In the genomic region with DNA sequence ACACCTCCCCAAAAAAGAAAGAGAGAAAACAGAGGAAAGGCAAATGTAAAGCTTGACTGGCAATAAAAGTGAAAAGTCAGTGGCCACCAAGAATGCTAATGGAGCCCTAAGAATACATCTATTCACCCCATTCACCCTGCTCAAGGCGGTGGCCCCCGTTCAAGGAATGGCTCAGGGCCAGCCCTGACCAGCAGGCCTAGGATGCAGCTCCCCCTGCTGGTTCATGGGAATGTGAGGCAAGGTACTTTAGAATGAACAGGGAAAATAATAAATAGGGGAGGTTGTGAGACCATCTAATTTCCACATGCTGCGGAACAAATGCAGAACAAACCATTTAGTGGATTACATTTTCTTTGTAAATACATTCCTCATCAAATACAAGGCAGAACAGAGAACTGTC, we compare ENCODE assay signal across 8 mouse cellular contexts. TPM values are rescaled to one million over a fixed set of nuclear protein-coding genes. Genes with fewer than 3 reads are reported as not detected.
DNase-seq lines count a peak whose midpoint lies in the region; ATAC-seq and TF ChIP-seq lines count a peak whose summit lies in the region.

No protein-coding gene starts in this region.

- POLR2A ChIA-PET in Patski (lab: Charles Lee): interaction anchor here (1.2 kb wide), 1 partner anchor 42 kb away, joined by 3 read pairs; no protein-coding TSS in a partner anchor

- TF ChIP-seq CTCF in Patski (IDR thresholded peaks at IDR 0.05): peak; percentile 83
- peak; percentile 96 for TF ChIP-seq CTCF in stomach, postnatal 0 days (IDR thresholded peaks at IDR 0.05; ENCODE audit: low read depth)

- H3K36me3 ChIP-seq in heart, embryonic 10.5 days: peaks cover 95% of the 10 kb centered on the region
- peaks cover 94% of the 10 kb centered on the region for H3K36me3 ChIP-seq in midbrain, embryonic 13.5 days
- peaks cover 35% of the 10 kb centered on the region for H3K36me3 ChIP-seq in stomach, postnatal 0 days (ENCODE audit: control insufficient read depth, insufficient read depth, low read length)

- ATAC-seq in Patski: no peak
- ATAC-seq in midbrain, embryonic 13.5 days: peak; percentile 60; the same call in 1 of the 2 replicates
- ATAC-seq in stomach, postnatal 0 days (ENCODE audit: low FRiP score, low TSS enrichment): no peak

- CTCF ChIA-PET in Patski (lab: Charles Lee): interaction anchor here (1.0 to 1.8 kb wide), 6 partner anchors 15 to 108 kb away, joined by 3 to 7 read pairs (median 3); a partner anchor contains a TSS

- no peaks in the 10 kb centered on the region for H3K9me3 ChIP-seq in heart, embryonic 10.5 days
- no peaks in the 10 kb centered on the region for H3K9me3 ChIP-seq in midbrain, embryonic 13.5 days
- H3K9me3 ChIP-seq in stomach, postnatal 0 days (ENCODE audit: control insufficient read depth, low read length): no peaks in the 10 kb centered on the region

- no peaks in the 10 kb centered on the region for H3K27me3 ChIP-seq in heart, embryonic 10.5 days (ENCODE audit: insufficient read depth, poor library complexity, severe bottlenecking)
- H3K27me3 ChIP-seq in Patski: no peaks in the 10 kb centered on the region
- H3K27me3 ChIP-seq in midbrain, embryonic 13.5 days: no peaks in the 10 kb centered on the region
- H3K27me3 ChIP-seq in stomach, postnatal 0 days (ENCODE audit: control insufficient read depth, insufficient read depth, low read length): no peaks in the 10 kb centered on the region

- DNase-seq in heart, adult 11 months: peak; percentile 95
- DNase-seq in heart, embryonic 10.5 days (ENCODE audit: low spot score): no peak
- DNase-seq in Patski (ENCODE audit: low read depth, low spot score): no peak
- DNase-seq in embryo, embryonic 10 days (ENCODE audit: low spot score): peak; percentile 80
- peak; percentile 82 for DNase-seq in heart, postnatal 4 days
- peak; percentile 58 to 71 for DNase-seq in layer of hippocampus, postnatal 14 days (ENCODE audit: low spot score in 2 of 2)
- DNase-seq in stomach, postnatal 0 days (ENCODE audit: low spot score): peak; percentile 68

- TF ChIP-seq EP300 in stomach, postnatal 0 days (optimal IDR thresholded peaks at IDR 0.05): no peak

- H3K4me3 ChIP-seq in heart, embryonic 10.5 days: no peak overlapping the region
- H3K4me3 ChIP-seq in midbrain, embryonic 13.5 days (replicated peaks): no peak overlapping the region
- no peak overlapping the region for H3K4me3 ChIP-seq in stomach, postnatal 0 days (ENCODE audit: low read depth, low read length)

- H3K27ac ChIP-seq in heart, embryonic 10.5 days: no peak overlapping the region
- H3K27ac ChIP-seq in midbrain, embryonic 13.5 days: no peak overlapping the region
- 0 out of 2 replicates have a peak overlapping the region, but pooled peaks have one; percentile 35 for H3K27ac ChIP-seq in stomach, postnatal 0 days (replicated peaks)

- peaks cover 24% of the 10 kb centered on the region for H3K4me1 ChIP-seq in heart, embryonic 10.5 days
- no peaks in the 10 kb centered on the region for H3K4me1 ChIP-seq in midbrain, embryonic 13.5 days (replicated peaks)
- no peaks in the 10 kb centered on the region for H3K4me1 ChIP-seq in stomach, postnatal 0 days (replicated peaks; ENCODE audit: control insufficient read depth, insufficient read depth)

- H3K9ac ChIP-seq in midbrain, embryonic 13.5 days (replicated peaks): no peak overlapping the region
- H3K9ac ChIP-seq in stomach, postnatal 0 days (ENCODE audit: low read length): no peak overlapping the region

- WGBS in heart, embryonic 10.5 days: 69% methylated on average over 3 of the region's 3 CpGs
- 41% methylated on average over 3 of the region's 3 CpGs for WGBS in midbrain, embryonic 13.5 days
- WGBS in stomach, postnatal 0 days: 21% methylated on average over 3 of the region's 3 CpGs

- no peak overlapping the region for H3K4me2 ChIP-seq in midbrain, embryonic 13.5 days (replicated peaks)
- no peak overlapping the region for H3K4me2 ChIP-seq in stomach, postnatal 0 days (replicated peaks; ENCODE audit: low read depth)

- in situ Hi-C loops in Patski (cut with MboI; ENCODE audit: low pct_unique_long_range_greater_than_20kb): no loop called here

RNA-seq across cellular contexts. Expression of a gene that starts 20.4 kb away (rescaled TPM):
- not detected in 2 replicates for polyA plus RNA-seq in heart, embryonic 10.5 days (2016; fragmentation: Nextera tagmentation; extraction: Ambion mirVana)
- 0.18 TPM for polyA plus RNA-seq in Patski (2021)
- under 1 TPM; 0.38 TPM for total RNA-seq in heart, postnatal 4 days (2021)
- under 1 TPM; 0.25 to 0.26 TPM for total RNA-seq in layer of hippocampus, postnatal 14 days (2021)
- polyA plus RNA-seq in midbrain, embryonic 13.5 days (2015; fragmentation: Nextera tagmentation; extraction: Ambion mirVana): 0.17 and 0.23 TPM in 2 replicates
- polyA plus RNA-seq in stomach, postnatal 0 days (2015; fragmentation: Nextera tagmentation; extraction: Ambion mirVana): 45.6 and 48.8 TPM in 2 replicates

RNA-seq across cellular contexts. Expression of a gene that starts 43.1 kb away (rescaled TPM):
- 5.7 and 13.7 TPM in 2 replicates for polyA plus RNA-seq in heart, embryonic 10.5 days (2016; fragmentation: Nextera tagmentation; extraction: Ambion mirVana)
- 1.5 TPM for polyA plus RNA-seq in Patski (2021)
- total RNA-seq in heart, postnatal 4 days (2021): 10 to 100 TPM; 51.5 to 52.3 TPM
- total RNA-seq in layer of hippocampus, postnatal 14 days (2021): 10 to 100 TPM; 15.3 to 15.9 TPM
- 9.7 and 13.2 TPM in 2 replicates for polyA plus RNA-seq in midbrain, embryonic 13.5 days (2015; fragmentation: Nextera tagmentation; extraction: Ambion mirVana)
- 3.9 and 4.0 TPM in 2 replicates for polyA plus RNA-seq in stomach, postnatal 0 days (2015; fragmentation: Nextera tagmentation; extraction: Ambion mirVana)

Comparison
In these comparisons a context has a peak if more than half of its experiments do, and no peak if none do; other contexts are left out.
1. DNase-seq: peak in heart, adult 11 months (single experiment), embryo, embryonic 10 days (single experiment), heart, postnatal 4 days (single experiment), layer of hippocampus, postnatal 14 days (2 of 2) and stomach, postnatal 0 days (single experiment); none in heart, embryonic 10.5 days (single experiment) and Patski (single experiment).
2. RNA of a gene that starts 20.4 kb away (polyA plus RNA-seq): 45.6 to 48.8 TPM in stomach, postnatal 0 days; 0.17 to 0.23 TPM in midbrain, embryonic 13.5 days, 0.18 TPM in Patski (single experiment) and not detected in heart, embryonic 10.5 days; every median in the first group is over 10 times any median in the second.